1 mouse cellular context compared by ENCODE assay signal in genomic region chr10:40882831-40883643, GRCm38 (mm10).
TF ChIP-seq lines count a peak whose summit lies in the region.

Cdc40 (minus strand) TSS chr10:40883311.
Wasf1 (plus strand) TSS chr10:40883475.

TF ChIP-seq in MEL, 35 proteins besides CTCF, POLR2A, EP300 and RAD21 (continued from another document):
- TF ChIP-seq SIN3A (IDR thresholded peaks at IDR 0.05; ENCODE audit: low read length) (peak; percentile 97), GABPA (IDR thresholded peaks at IDR 0.05; ENCODE audit: low read depth, low read length) (no peak), NRF1 (IDR thresholded peaks at IDR 0.05; ENCODE audit: insufficient read depth, low read depth, low read length, poor library complexity, severe bottlenecking) (no peak), ELF1 (IDR thresholded peaks at IDR 0.05; ENCODE audit: low read depth, low read length) (peak; percentile 88), ETS1 (IDR thresholded peaks at IDR 0.05; ENCODE audit: low read depth, low read length) (peak; percentile 58), NELFE (IDR thresholded peaks at IDR 0.05; ENCODE audit: low read depth, low read length) (peak; percentile 64; the same call in 1 of the 2 replicates), ZNF384 (IDR thresholded peaks at IDR 0.05; ENCODE audit: low read depth, low read length) (peak; percentile 7; the same call in 1 of the 2 replicates)
